Mouse (Mus musculus) kidney, adult 2 months (tissue): Measurements from ENCODE around the gene Cfap299.

ENCODE experiments used
- CTCF ChIP-seq: fragments of 200-500 bp; conservative IDR thresholded peaks from 2 replicates; pipeline ENCODE4 v1.5.1; 2011; ENCODE audit warnings: low read depth, mild to moderate bottlenecking, control low read depth, low read length, moderate library complexity, mixed read lengths; ENCODE audit not compliant: insufficient read depth, insufficient read length
- POLR2A ChIP-seq: fragments of 200-500 bp; IDR thresholded peaks from one replicate; pipeline ENCODE4 v1.6.1; 2011; ENCODE audit warnings: low read depth, low read length, control low read depth

GRCm38 (mm10) chr5:98806492-98806891 lies 477.4 kb downstream of the Cfap299 start:
- TF ChIP-seq CTCF (no peak), POLR2A (no peak)
